Mouse (Mus musculus): ENCODE results near the gene 1700080O16Rik. TPM values are rescaled to one million over a fixed set of nuclear protein-coding genes. Genes with fewer than 3 reads are reported as not detected.

1700080O16Rik gene
- polyA plus RNA-seq, 1 experiment from 2014 or later, result not detected

Other genes starting within 250 kb of the 1700080O16Rik start
- not detected in 2 replicates for gene Usp26, start 171.5 kb downstream of the 1700080O16Rik start, polyA plus RNA-seq (2014; fragmentation: Nextera tagmentation; extraction: Ambion mirVana)
- 4.0 and 9.3 TPM in 2 replicates for gene Gpc4, start 192.5 kb upstream of the 1700080O16Rik start, polyA plus RNA-seq (2014; fragmentation: Nextera tagmentation; extraction: Ambion mirVana)

Data from midbrain, embryonic 14.5 days (tissue).